Mouse (Mus musculus) CD4-positive, CD25-positive, alpha-beta regulatory T cell, adult 2 months (primary cell): ENCODE data around the gene Wfdc9.
A peak's percentile ranks its signal among the peaks of the same experiment; 100 is the strongest.

ENCODE experiments used
- DNase-seq: peaks from one replicate; pipeline ENCODE4 v3.0.0-alpha.2; 2012; ENCODE audit warnings: low read depth, low spot score

Gene Wfdc9

GRCm38 (mm10) chr2:164656483-164656882, at the start of gene Wfdc9:
Wfdc9 (minus strand) TSS chr2:164656583.
- DNase-seq, result no peak

DNA sequence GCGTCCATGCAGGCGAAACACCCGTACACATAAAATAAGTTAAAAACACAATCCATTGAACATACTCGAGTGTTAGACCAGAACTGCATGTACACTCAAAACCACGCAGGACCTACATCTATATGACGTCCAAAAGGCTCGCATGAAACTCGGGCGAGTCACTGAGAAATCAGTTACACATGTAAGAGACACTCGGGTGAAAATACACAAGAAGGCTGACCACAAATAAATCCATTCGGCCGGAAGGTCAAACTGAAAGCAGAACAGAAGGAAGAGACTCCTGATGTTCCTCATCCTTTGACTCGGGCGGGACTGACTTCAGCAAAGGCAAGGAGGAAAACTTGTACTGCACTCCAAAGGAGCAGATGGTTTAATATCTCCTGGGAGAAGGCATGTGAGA, 49.6 kb upstream of the Wfdc9 start:
- DNase-seq, result no peak

DNA sequence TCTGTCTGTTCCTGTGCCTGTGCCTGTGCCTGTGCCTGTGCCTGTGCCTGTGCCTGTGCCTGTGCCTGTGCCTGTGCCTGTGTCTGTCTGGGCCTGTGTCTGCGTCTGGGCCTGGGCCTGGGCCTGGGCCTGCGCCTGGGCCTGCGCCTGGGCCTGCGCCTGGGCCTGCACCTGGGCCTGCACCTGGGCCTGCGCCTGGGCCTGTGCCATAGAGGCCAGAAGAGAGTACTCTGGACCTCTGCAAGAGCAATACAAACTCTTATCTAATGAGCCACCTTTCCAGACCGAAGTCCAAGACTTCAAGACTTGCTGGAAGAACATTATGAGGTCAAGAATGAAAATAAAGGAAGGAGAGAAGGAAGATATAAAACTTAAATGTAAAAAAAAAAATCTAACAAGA, 48.9 kb upstream of the Wfdc9 start:
- DNase-seq, result no peak

DNA sequence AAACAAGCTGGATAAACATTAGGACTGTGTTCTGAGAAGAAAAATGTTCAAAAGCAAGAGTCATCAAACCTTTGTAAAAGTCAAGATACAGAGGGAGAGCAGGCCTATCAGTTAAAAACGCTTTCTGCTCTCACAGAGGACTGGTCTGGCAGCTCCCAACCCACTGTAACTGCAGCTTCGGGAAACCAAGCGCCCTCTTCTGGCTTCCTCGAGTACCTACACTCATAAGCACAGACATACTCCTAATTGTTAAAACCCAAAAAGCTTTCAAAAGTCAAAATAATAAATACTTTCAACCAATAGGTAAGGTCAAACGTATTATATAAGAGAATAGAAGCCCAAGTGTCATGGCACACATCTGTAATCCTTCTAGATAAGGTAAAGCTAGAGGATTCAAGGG, 47.9 kb upstream of the Wfdc9 start:
- DNase-seq, result no peak

- DNase-seq, result no peak
Measured at GRCm38 (mm10) chr2:164701761-164702160, 45.4 kb upstream of the Wfdc9 start.

DNA sequence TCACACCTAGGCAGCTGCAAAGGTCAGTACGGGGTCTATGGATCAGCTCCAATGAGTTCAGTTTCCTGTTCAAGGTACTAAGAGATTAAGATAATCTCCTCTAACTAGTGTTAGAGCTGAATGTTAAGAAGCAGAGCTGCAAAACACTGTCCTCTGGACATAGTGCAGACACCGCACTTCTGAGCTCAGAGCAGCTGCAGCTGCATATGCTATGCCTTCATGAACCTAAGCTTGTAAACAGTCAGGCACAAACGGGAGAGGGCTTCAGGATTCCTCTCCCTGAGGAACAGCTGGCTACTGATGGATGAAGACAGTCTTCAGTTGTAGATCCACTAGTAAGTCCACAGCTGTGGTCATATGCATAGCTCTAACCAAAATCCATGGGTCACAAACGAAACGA, 44.6 kb upstream of the Wfdc9 start:
- DNase-seq, result no peak

DNA sequence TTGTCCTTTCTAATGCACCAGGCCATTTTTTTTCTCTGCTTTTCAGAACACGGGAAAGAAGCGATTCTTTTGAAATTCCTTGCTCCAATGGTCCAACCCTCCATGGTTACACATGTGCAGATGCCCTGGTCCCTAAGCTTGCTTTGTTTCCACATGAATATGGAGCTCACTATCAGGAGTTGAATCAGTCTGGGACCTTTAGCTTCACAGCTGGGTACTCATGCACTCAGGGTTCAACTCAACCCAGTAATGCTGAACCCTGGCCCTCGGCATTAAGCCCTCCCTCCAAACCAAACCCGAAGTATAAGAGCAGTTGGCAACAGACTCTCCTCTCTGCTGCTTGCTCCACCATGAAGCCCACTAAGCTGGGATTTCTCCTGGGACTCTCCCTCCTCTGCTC, 41.8 kb upstream of the Wfdc9 start, which contains the start of gene Spint4:
Gene Spint4, plus strand, starts transcription at position 301 of the 400 bp plus-strand sequence.
- no peak for DNase-seq

DNA sequence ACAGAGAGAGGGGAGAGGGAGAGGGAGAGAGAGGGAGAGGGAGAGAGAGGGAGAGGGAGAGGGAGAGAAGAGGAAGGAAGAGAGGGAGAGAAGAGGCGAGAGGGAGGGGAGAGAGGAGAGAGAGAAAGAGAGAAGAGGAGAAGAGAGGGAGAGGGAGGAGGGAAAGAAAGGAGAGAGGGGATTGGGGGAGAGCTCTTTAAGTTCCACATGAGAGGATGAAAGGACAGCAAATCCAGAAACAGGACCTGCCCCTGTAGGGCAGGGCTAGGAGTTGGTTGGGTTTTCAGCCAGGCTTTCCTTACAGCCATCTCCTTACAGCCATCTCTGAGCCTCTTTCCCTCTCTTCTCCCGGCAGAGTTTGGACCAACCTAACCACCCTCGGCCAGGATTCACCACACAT, 28.4 kb upstream of the Wfdc9 start, which contains the start of gene Wfdc13:
Gene Wfdc13, plus strand, starts transcription at position 301 of the 400 bp plus-strand sequence.
- DNase-seq, result no peak

DNA sequence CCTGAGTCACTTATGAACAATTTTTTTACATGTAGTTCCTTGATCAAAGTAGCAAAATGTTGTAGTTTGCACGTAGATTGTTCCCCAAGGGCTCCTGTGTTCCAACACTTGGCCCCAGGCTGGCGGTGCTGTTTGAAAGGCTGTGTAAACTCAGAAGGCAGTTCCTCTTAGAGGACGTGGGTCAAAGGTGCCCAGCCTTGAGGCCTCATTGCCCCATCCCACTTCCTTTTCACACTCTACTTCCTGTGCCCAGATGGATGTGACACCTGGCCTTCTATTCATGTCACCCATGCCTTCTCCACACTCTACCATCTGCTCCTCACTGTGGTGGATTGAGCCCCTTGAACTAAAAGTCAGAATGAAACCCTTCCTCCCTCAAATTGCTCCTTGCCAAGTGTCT, 23.5 kb upstream of the Wfdc9 start:
- no peak for DNase-seq

DNA sequence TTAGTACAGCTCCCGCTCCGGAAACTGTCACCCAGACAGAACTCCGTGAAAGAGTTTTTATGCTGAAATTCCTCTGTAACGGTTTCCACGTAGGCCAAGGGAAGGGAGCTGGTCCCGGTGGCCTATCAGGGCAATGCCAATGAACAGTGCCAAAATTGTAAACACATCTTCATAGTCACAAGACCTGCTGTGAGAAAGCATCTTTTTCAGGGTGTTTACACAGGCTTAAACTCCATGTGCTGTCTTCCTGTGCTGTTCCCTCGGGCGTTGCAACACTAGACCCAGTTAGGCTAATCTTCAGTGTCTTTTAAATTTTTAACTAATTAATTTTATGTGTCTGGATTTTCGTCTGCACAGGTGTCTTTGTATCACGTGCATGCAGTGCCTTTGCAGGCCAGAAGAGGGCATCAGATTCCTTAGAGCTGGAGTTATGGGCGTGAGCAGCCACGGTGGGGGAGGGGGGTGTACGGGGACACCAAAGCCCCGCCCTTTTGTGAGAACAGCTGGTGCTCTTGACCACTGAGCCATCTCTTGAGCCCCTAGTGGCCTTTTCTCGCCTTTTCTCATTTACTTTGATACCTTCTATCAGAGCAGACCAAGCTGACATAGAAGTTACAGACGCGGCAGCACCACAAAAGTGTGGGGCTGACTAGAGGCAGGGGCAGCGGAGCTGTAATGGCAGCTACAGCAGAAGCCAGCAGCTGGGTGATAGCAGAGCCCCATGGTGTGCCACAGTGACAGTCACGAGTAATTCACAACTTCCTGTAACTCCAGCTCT, 22.7 kb upstream of the Wfdc9 start:
- peak; percentile 77 for DNase-seq

DNA sequence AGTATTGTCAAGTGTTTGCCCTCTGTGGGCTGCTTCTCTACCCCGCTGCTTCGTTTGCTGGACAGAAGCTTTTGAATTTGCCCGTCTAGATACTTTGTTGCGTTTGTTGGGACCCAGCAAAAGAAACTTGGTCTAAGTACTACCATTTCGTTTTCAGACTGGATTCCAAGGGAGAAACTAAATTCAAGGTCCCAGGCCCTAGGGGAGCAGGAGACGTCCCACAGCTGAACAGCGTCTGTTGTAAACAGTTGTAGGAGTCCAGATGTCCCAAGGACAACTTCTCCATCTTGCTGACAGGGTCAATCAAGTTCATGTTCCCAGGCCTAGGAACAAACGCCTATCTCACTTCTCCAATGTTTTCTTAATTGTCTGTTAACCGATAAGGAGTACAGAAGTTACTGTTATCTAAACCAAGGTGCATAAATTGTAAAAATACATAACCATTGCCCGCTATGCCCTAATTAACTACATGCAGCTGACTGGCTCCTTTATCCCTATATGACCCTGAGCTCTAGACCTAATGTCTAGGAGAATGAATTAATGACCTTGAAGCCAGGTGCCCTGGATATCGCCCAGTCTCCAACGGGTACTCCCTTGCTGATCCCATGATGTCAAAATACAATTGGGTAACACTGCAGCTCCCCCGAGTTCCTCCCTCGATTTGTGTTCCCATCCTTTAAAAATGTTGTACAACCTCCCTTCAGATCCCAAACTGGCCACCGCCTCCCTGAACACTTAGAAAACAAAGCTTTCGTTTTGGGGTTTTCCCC, 20.7 kb upstream of the Wfdc9 start:
- no peak for DNase-seq

DNA sequence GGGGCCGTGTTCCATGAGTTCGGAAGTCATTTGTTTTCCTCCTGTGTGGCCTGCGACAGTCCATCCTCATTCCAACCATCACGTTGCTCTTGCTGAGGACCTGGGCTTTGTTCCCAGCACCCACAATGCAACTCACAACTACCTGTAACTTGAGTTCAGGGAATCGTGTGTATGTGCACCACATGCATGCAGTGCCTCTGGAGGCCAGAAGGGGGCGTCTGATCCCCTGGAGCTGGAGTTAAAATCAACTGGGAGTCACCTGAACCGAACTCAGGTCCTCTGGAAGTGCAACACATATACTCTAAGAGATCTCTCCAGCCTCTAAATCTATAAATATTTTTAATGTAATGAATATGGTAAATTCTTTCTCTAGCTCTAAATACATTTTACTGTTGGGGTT, 19.7 kb upstream of the Wfdc9 start:
- DNase-seq, result no peak

GRCm38 (mm10) chr2:164673987-164674386, 17.6 kb upstream of the Wfdc9 start, which contains the start of gene Wfdc11:
Wfdc11 (minus strand) TSS chr2:164674087.
- DNase-seq, result no peak

- DNase-seq, result no peak
Measured at GRCm38 (mm10) chr2:164670938-164671337, 14.6 kb upstream of the Wfdc9 start.

- DNase-seq, result no peak
Measured at GRCm38 (mm10) chr2:164670261-164670660, 13.9 kb upstream of the Wfdc9 start.

DNA sequence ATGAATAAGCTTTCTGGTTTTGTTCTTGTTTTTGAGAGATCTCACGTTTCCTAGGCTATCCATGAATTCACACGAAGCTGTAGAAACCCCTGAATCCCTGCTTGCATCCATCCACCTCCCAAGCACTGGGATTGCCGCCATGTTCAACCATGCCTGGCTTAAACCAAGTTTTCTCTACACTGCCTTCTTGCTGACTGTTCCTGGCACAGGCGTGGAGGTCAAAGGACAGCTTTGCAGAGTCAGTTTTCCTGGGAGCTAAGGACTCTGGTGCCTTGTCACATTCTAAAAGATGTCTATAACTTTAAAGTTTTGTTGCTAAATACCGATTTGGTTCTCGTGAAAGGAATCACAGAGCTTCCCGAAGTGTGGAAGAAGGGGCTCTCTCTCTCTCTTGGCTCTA, 8.5 kb upstream of the Wfdc9 start:
- DNase-seq, result no peak

- peak; percentile 45 for DNase-seq
Measured at GRCm38 (mm10) chr2:164655858-164656257, 525 bp downstream of the Wfdc9 start, which contains the start of gene Wfdc10. Wfdc10 (plus strand) TSS chr2:164656046.

DNA sequence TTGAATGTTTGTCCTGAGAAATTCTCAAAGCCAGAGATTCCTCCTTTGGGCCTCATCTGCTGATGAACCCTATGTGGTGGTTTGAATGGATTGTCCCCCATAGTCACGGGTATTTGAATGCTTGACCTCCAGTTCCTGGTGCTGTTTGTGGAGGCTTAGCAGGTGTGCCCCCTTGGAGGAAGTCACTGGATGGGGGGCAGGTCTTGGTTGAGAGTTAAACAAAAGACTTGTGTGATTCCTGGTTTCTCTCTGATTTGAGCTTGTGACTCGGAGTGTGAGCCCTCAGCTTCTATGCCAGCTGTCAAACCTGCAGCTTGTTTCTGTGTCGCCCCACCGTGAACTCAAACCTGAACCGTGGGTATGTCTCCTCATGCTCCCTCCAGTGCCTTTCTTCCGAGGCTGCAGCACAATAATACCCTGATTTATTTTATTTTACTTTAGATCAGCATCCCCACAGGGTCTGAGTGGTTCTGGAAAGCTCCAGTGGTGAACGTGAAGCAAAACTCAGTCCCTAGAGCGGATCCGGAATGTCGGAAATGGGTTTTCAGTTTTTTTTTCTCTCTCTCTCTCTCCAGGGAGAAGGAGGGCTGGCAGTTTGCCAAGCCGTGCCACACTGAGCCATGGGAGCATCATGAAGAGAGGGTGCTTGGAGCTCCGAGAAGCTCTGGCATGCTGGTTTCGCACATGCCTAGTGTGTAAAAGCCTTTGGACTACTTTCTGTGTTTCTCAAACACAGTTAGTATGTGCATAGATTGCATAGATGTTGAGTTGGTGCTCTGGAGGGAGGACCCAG, 14.3 kb downstream of the Wfdc9 start:
- no peak for DNase-seq

DNA sequence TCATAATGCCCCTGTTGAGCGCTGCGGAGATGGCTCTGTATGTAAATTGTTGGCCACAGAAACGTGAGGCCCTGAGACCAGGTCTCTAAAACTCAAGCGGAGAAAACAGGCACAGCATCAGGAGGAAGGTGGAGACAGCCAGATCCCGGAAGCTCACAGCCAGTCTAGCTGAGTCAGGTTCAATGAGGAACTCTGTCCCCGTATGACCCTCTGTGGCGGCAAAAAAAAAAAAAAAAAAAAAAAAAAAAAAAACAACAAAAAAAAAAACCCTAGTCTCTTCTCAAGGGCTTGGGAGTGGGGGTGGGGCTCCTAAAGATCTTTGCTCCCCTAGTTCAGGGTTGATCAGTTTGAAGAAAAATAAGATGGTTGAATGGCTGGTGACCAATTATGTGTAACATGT, 15.3 kb downstream of the Wfdc9 start:
- DNase-seq, result no peak

DNA sequence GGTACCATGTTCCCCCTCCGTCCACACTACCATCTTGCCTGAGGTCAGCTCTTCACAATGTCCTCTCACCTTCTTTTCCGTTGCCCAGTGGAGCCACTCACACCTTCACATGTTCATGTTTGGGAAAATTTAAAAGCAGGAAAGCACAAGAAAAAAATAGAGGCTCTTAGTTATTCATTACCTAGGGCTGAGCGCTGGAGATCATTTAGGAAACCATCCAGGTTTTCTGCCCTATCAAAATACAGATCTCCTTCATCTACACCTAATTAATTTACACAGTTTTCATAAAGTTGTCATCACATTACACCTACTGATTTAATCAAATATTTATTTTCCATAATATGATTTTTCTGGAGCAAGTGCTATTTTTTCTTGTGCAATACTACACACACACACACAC, 17.7 kb downstream of the Wfdc9 start, which contains the start of gene Wfdc16:
Gene Wfdc16, minus strand, starts transcription at position 101 of the 400 bp plus-strand sequence.
- no peak for DNase-seq

DNA sequence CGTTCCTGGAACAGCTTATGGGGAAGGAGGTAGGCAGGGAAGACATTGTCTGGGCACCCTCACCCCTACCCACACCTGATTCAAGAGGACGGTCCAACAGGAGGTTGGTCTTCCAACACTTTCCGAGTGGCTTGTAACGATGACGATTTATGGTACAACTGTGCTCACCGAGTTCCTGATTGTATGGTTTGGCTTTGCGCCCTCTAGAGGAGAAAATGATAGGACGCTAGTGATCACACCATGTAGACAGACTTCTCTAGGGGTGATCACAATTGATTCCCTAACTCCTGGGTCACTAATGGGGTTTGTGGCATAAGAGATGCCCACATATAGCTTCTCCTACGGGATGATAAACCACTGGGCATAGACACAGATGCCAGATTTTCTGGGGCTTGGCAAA, 21.1 kb downstream of the Wfdc9 start:
- peak; percentile 17 for DNase-seq

- no peak for DNase-seq
Measured at GRCm38 (mm10) chr2:164621775-164622174, 34.6 kb downstream of the Wfdc9 start.
